Mouse (Mus musculus) testis, adult 2 months (tissue): ENCODE data around the gene Igsf23. TPM values are rescaled to one million over a fixed set of nuclear protein-coding genes. Genes with fewer than 3 reads are reported as not detected.

ENCODE experiments used
- H3K27ac ChIP-seq: fragments of 200-500 bp; 2 replicates; pipeline ENCODE4 v1.5.1; 2012; ENCODE audit warnings: low read depth, low read length; ENCODE audit not compliant: control insufficient read depth, insufficient read depth
- H3K27me3 ChIP-seq: fragments of 200-500 bp; 2 replicates; pipeline ENCODE4 v1.6.1; 2012; ENCODE audit warnings: mild to moderate bottlenecking, low read length, moderate library complexity; ENCODE audit not compliant: control insufficient read depth, insufficient read depth
- H3K36me3 ChIP-seq: fragments of 200-500 bp; 2 replicates; pipeline ENCODE4 v1.6.1; 2012; ENCODE audit warnings: mild to moderate bottlenecking, low read length; ENCODE audit not compliant: control insufficient read depth, insufficient read depth
- H3K4me1 ChIP-seq: fragments of 200-500 bp; 2 replicates; pipeline ENCODE4 v1.6.1; 2012; ENCODE audit warnings: low read length; ENCODE audit not compliant: control insufficient read depth, insufficient read depth
- H3K4me3 ChIP-seq: fragments of 200-500 bp; 2 replicates; pipeline ENCODE4 v1.5.1; 2012; ENCODE audit warnings: low read depth, mild to moderate bottlenecking, low read length, moderate library complexity, mixed read lengths; ENCODE audit not compliant: control insufficient read depth
- CTCF ChIP-seq: fragments of 200-500 bp; IDR thresholded peaks from 2 replicates; pipeline ENCODE4 v1.5.1; 2012; ENCODE audit warnings: low read depth, mild to moderate bottlenecking, inconsistent platforms, low read length, moderate library complexity; ENCODE audit not compliant: control insufficient read depth, insufficient read depth, insufficient replicate concordance
- POLR2A ChIP-seq: fragments of 200-500 bp; IDR thresholded peaks from 2 replicates; pipeline ENCODE4 v1.6.1; 2012; ENCODE audit warnings: low read depth, mild to moderate bottlenecking, inconsistent platforms, low read length, moderate library complexity; ENCODE audit not compliant: control insufficient read depth
- polyA plus RNA-seq: library from polyadenylated mRNA; depleted of rRNA; stranded (reverse); fragments of >200 nt; gene quantifications from 2 replicates; pipeline ENCODE4 v1.2.3, GENCODE M21; 2012; rRNA removed

Igsf23 gene
- polyA plus RNA-seq, 1 experiment: 0.36 TPM

- no peaks in the 10 kb centered on the region for H3K36me3 ChIP-seq
- no peaks in the 10 kb centered on the region for H3K27me3 ChIP-seq
- no peaks in the 10 kb centered on the region for H3K4me1 ChIP-seq
- H3K27ac ChIP-seq: no peak overlapping the region
- no peak overlapping the region for H3K4me3 ChIP-seq
- TF ChIP-seq CTCF (peak; percentile 94), POLR2A (no peak)
Observed at GRCm38 (mm10) chr7:19910421-19911291, 39.9 kb downstream of the Igsf23 start.

GRCm38 (mm10) chr7:19889881-19890280 is 60.7 kb downstream of the Igsf23 start:
- Histone ChIP-seq H3K36me3 (no peaks in the 10 kb centered on the region), H3K27me3 (no peaks in the 10 kb centered on the region), H3K27ac (no peak overlapping the region), H3K4me1 (no peaks in the 10 kb centered on the region), H3K4me3 (no peak overlapping the region)
- TF ChIP-seq POLR2A (no peak), CTCF (peak; percentile 94)

GRCm38 (mm10) chr7:19887849-19888248 is 62.7 kb downstream of the Igsf23 start, which contains the start of gene Ceacam19:
Ceacam19 (minus strand) TSS chr7:19887965.
- H3K4me3 ChIP-seq: no peak within 1 kb of the TSS
- no peaks in the 10 kb centered on the region for H3K4me1 ChIP-seq
- no peak within 1 kb of the TSS for H3K27ac ChIP-seq
- H3K36me3 ChIP-seq: no peaks in the 10 kb centered on the region
- TF ChIP-seq CTCF (no peak), POLR2A (no peak)
- H3K27me3 ChIP-seq: no peaks in the 10 kb centered on the region

Other genes starting within 250 kb of the Igsf23 start
- 36.8 and 38.3 TPM in 2 replicates for gene Tomm40, start 235.3 kb downstream of the Igsf23 start, polyA plus RNA-seq
- gene Nectin2, start 200.3 kb downstream of the Igsf23 start, polyA plus RNA-seq: 69.1 and 71.8 TPM in 2 replicates
- 4.5 and 7.5 TPM in 2 replicates for gene Bcam, start 179.7 kb downstream of the Igsf23 start, polyA plus RNA-seq
- gene Cblc, start 153.9 kb downstream of the Igsf23 start, polyA plus RNA-seq: 0.82 TPM in 1 of 2 replicates, not detected in the other
- 4.4 and 5.9 TPM in 2 replicates for gene Bcl3, start 128.0 kb downstream of the Igsf23 start, polyA plus RNA-seq
- 0.21 and 0.42 TPM in 2 replicates for gene Gm19345, start 98.8 kb downstream of the Igsf23 start, polyA plus RNA-seq
- 0.32 and 0.37 TPM in 2 replicates for gene Ceacam16, start 89.5 kb downstream of the Igsf23 start, polyA plus RNA-seq
- gene Ceacam19, start 62.8 kb downstream of the Igsf23 start, polyA plus RNA-seq: not detected in 2 replicates
- gene Pvr, start 29.6 kb downstream of the Igsf23 start, polyA plus RNA-seq: 5.5 and 6.1 TPM in 2 replicates
- 1.6 and 1.7 TPM in 2 replicates for gene Ceacam20, start 14.7 kb upstream of the Igsf23 start, polyA plus RNA-seq
- gene Nlrp9b, start 40.7 kb upstream of the Igsf23 start, polyA plus RNA-seq: 0.17 and 0.35 TPM in 2 replicates
- gene Vmn1r91, start 148.9 kb upstream of the Igsf23 start, polyA plus RNA-seq: not detected in 2 replicates
- not detected in 2 replicates for gene Gm16442, start 171.8 kb upstream of the Igsf23 start, polyA plus RNA-seq
- not detected in 2 replicates for gene Vmn1r93, start 188.3 kb upstream of the Igsf23 start, polyA plus RNA-seq
- gene Vmn1r94, start 217.6 kb upstream of the Igsf23 start, polyA plus RNA-seq: not detected in 2 replicates
- gene Vmn1r95, start 243.0 kb upstream of the Igsf23 start, polyA plus RNA-seq: not detected in 2 replicates